Mouse (Mus musculus): ENCODE results near the gene Olfr898. TPM values are rescaled to one million over a fixed set of nuclear protein-coding genes. Genes with fewer than 3 reads are reported as not detected.

Gene Olfr898
- polyA plus RNA-seq (2012; rRNA removed) (not detected in 2 replicates), polyA plus RNA-seq (2014; fragmentation: Nextera tagmentation; extraction: Ambion mirVana) (not detected in 2 replicates)

DNA sequence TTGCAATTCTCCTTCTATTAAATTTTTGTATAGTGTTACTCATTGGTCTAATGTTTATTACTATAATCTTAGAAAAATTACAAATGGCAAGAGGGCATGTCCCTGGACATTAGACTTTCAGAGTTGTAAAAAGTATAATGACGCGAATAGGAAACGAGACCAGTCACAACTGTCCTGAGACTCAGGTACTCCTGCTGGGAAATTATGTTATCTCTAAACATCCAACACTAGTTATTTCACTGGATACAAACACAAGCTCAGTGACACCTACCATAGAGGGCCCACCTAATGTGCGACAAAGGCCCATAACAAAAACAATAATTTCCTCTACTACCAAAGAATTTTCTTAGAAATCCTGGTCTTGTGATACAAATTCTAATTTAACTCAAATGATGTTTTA, at the start of gene Olfr898:
Gene Olfr898 (plus strand): TSS at position 301 of the 400 bp plus-strand sequence.
- no peaks in the 10 kb centered on the region for H3K4me1 ChIP-seq (ENCODE audit: control insufficient read depth, insufficient read depth, low read length)
- DNase-seq (ENCODE audit: low spot score) (no peak), ATAC-seq (ENCODE audit: low FRiP score, low read depth) (no peak)
- H3K9me3 ChIP-seq (ENCODE audit: control insufficient read depth, low read length), result no peaks in the 10 kb centered on the region
- H3K9ac ChIP-seq (ENCODE audit: low read depth, low read length, severe bottlenecking), result no peak within 1 kb of the TSS
- TF ChIP-seq POLR2A (IDR thresholded peaks at IDR 0.05; ENCODE audit: borderline replicate concordance, extremely low read depth, insufficient read depth, insufficient read length), result no peak
- no peak within 1 kb of the TSS for H3K4me3 ChIP-seq (replicated peaks; ENCODE audit: low read length)
- WGBS, result 90% methylated on average over 4 of the region's 4 CpGs
- H3K36me3 ChIP-seq (ENCODE audit: control insufficient read depth, insufficient read depth, low read length), result no peaks in the 10 kb centered on the region
- no peak within 1 kb of the TSS for H3K27ac ChIP-seq (replicated peaks; ENCODE audit: low read depth, low read length)
- no peaks in the 10 kb centered on the region for H3K27me3 ChIP-seq (ENCODE audit: control insufficient read depth, insufficient read depth, low read length)
- no peak within 1 kb of the TSS for H3K4me2 ChIP-seq (replicated peaks; ENCODE audit: low read depth, low read length, severe bottlenecking)

DNA sequence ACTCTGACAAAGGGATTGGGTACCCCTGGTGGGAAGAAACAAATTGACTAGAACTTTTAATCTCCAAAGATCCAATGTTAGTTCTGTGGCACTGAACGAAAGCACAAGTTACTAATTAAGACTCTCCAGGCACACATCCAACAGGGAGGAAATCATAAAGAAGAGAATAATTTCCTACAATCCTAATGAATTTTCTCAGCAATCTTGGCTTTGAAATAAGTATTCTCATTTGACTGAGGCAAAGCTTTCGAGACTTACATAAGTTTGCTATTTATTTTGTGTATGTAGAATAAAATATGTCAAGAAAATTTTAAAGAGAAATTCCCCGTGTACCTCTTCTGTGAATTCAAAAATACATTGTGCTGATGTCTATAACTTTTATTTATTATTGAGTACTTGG, 19.5 kb upstream of the Olfr898 start, which contains the start of gene Olfr25:
Gene Olfr25 (plus strand): TSS at position 301 of the 400 bp plus-strand sequence.
- no peak for ATAC-seq (ENCODE audit: low FRiP score, low read depth)

DNA sequence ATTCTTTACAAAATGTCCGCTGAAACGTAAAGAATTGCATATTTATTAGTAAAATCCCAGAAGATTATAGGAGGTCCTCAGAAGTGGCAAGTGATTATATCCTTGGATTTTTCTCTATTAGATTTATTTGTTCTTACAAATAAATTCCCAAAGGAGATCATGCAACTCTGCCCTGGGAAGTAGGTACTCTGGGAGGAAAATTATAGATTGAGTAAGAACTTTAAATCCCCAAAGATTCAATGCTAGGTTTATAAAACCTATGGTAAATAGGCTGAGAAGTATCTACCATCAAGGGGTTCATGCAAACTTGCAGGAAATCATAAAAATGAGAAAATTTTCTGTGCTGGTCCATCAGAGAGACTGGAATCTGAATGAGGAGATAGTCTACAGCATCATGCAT, 18.4 kb downstream of the Olfr898 start, which contains the start of gene Olfr250:
Gene Olfr250 (plus strand): TSS at position 301 of the 400 bp plus-strand sequence.
- Histone ChIP-seq H3K4me3 (replicated peaks; ENCODE audit: low read length) (no peak within 1 kb of the TSS), H3K36me3 (ENCODE audit: control insufficient read depth, insufficient read depth, low read length) (no peaks in the 10 kb centered on the region), H3K4me2 (replicated peaks; ENCODE audit: low read depth, low read length, severe bottlenecking) (no peak within 1 kb of the TSS), H3K4me1 (ENCODE audit: control insufficient read depth, insufficient read depth, low read length) (no peaks in the 10 kb centered on the region), H3K9ac (ENCODE audit: low read depth, low read length, severe bottlenecking) (no peak within 1 kb of the TSS), H3K27ac (replicated peaks; ENCODE audit: low read depth, low read length) (no peak within 1 kb of the TSS), H3K27me3 (ENCODE audit: control insufficient read depth, insufficient read depth, low read length) (no peaks in the 10 kb centered on the region), H3K9me3 (ENCODE audit: control insufficient read depth, low read length) (no peaks in the 10 kb centered on the region)
- DNase-seq (ENCODE audit: low spot score), result no peak
- TF ChIP-seq POLR2A (IDR thresholded peaks at IDR 0.05; ENCODE audit: borderline replicate concordance, extremely low read depth, insufficient read depth, insufficient read length), result no peak
- 89% methylated on average over 2 of the region's 2 CpGs for WGBS
- ATAC-seq (ENCODE audit: low FRiP score, low read depth), result no peak

More for the DNA sequence above, 19.5 kb upstream of the Olfr898 start, which contains the start of gene Olfr25:
- Histone ChIP-seq H3K4me1 (ENCODE audit: control insufficient read depth, insufficient read depth, low read length) (no peaks in the 10 kb centered on the region), H3K9me3 (ENCODE audit: control insufficient read depth, low read length) (no peaks in the 10 kb centered on the region), H3K4me3 (replicated peaks; ENCODE audit: low read length) (no peak within 1 kb of the TSS), H3K9ac (ENCODE audit: low read depth, low read length, severe bottlenecking) (no peak within 1 kb of the TSS), H3K36me3 (ENCODE audit: control insufficient read depth, insufficient read depth, low read length) (no peaks in the 10 kb centered on the region), H3K27me3 (ENCODE audit: control insufficient read depth, insufficient read depth, low read length) (no peaks in the 10 kb centered on the region), H3K27ac (replicated peaks; ENCODE audit: low read depth, low read length) (no peak within 1 kb of the TSS), H3K4me2 (replicated peaks; ENCODE audit: low read depth, low read length, severe bottlenecking) (no peak within 1 kb of the TSS)
- no peak for TF ChIP-seq POLR2A (IDR thresholded peaks at IDR 0.05; ENCODE audit: borderline replicate concordance, extremely low read depth, insufficient read depth, insufficient read length)
- DNase-seq (ENCODE audit: low spot score), result no peak
- WGBS, result 73% methylated on average over 3 of the region's 3 CpGs

DNA sequence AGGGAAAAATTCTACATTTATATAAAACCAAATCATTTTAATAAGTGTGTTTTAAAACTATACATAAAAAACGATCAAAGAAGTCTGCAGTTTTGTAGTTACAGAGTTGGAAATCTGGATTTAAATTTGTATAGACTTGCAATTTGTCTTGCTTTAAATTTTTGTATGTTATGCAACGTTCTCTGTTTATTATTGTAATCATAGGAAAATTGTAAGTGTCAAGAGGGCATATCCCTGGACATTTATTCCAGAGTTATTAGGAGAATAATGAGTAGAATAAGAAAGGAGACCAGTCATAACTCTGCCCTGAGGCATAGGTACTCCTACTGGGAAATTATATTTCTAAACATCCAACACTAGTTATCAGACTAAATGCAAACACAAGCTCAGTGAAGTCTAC, 28.6 kb downstream of the Olfr898 start, which contains the start of gene Olfr251:
Gene Olfr251 (plus strand): TSS at position 301 of the 400 bp plus-strand sequence.
- DNase-seq (ENCODE audit: low spot score) (no peak), ATAC-seq (ENCODE audit: low FRiP score, low read depth) (no peak)
- 64% methylated on average over 2 of the region's 2 CpGs for WGBS
- Histone ChIP-seq H3K4me1 (ENCODE audit: control insufficient read depth, insufficient read depth, low read length) (no peaks in the 10 kb centered on the region), H3K9ac (ENCODE audit: low read depth, low read length, severe bottlenecking) (no peak within 1 kb of the TSS), H3K4me2 (replicated peaks; ENCODE audit: low read depth, low read length, severe bottlenecking) (no peak within 1 kb of the TSS), H3K9me3 (ENCODE audit: control insufficient read depth, low read length) (no peaks in the 10 kb centered on the region), H3K4me3 (replicated peaks; ENCODE audit: low read length) (no peak within 1 kb of the TSS), H3K27ac (replicated peaks; ENCODE audit: low read depth, low read length) (no peak within 1 kb of the TSS), H3K36me3 (ENCODE audit: control insufficient read depth, insufficient read depth, low read length) (no peaks in the 10 kb centered on the region), H3K27me3 (ENCODE audit: control insufficient read depth, insufficient read depth, low read length) (no peaks in the 10 kb centered on the region)
- TF ChIP-seq POLR2A (IDR thresholded peaks at IDR 0.05; ENCODE audit: borderline replicate concordance, extremely low read depth, insufficient read depth, insufficient read length), result no peak

DNA sequence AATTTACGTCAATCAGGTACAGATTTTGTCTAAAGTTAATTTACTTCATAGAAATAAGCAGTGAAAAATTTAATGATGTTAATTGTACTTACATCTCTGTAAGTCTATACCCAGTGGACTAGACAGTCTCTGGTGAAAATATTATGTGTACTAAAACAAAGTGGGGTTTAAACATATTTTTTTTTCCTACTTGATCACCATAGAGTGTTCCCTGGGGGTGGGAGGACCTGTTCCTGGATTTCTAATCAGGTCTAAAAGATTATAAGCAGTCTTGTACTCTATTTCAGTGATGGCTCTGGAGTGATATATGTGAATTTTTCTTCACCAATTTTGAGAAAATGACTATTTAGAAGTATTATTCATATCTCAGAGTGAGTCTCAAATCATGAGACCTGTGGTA, 53.2 kb downstream of the Olfr898 start, which contains the start of gene Olfr147:
Gene Olfr147 (plus strand): TSS at position 301 of the 400 bp plus-strand sequence.
- ATAC-seq (ENCODE audit: low FRiP score, low read depth) (no peak), DNase-seq (ENCODE audit: low spot score) (no peak)
- WGBS, result 71% methylated on average over 1 of the region's 1 CpGs
- H3K4me1 ChIP-seq (ENCODE audit: control insufficient read depth, insufficient read depth, low read length), result no peaks in the 10 kb centered on the region
- H3K27ac ChIP-seq (replicated peaks; ENCODE audit: low read depth, low read length), result no peak within 1 kb of the TSS
- no peaks in the 10 kb centered on the region for H3K27me3 ChIP-seq (ENCODE audit: control insufficient read depth, insufficient read depth, low read length)
- TF ChIP-seq POLR2A (IDR thresholded peaks at IDR 0.05; ENCODE audit: borderline replicate concordance, extremely low read depth, insufficient read depth, insufficient read length), result no peak
- H3K4me3 ChIP-seq (replicated peaks; ENCODE audit: low read length), result no peak within 1 kb of the TSS
- H3K4me2 ChIP-seq (replicated peaks; ENCODE audit: low read depth, low read length, severe bottlenecking), result no peak within 1 kb of the TSS
- H3K9ac ChIP-seq (ENCODE audit: low read depth, low read length, severe bottlenecking), result no peak within 1 kb of the TSS
- no peaks in the 10 kb centered on the region for H3K36me3 ChIP-seq (ENCODE audit: control insufficient read depth, insufficient read depth, low read length)
- H3K9me3 ChIP-seq (ENCODE audit: control insufficient read depth, low read length), result no peaks in the 10 kb centered on the region

Other genes starting within 250 kb of the Olfr898 start
- not detected in 2 replicates for gene Olfr888, start 240.3 kb upstream of the Olfr898 start, polyA plus RNA-seq (2012; rRNA removed)
- not detected in 2 replicates for gene Olfr888, start 240.3 kb upstream of the Olfr898 start, polyA plus RNA-seq (2014; fragmentation: Nextera tagmentation; extraction: Ambion mirVana)
- not detected in 2 replicates for gene Olfr889, start 233.2 kb upstream of the Olfr898 start, polyA plus RNA-seq (2012; rRNA removed)
- gene Olfr889, start 233.2 kb upstream of the Olfr898 start, polyA plus RNA-seq (2014; fragmentation: Nextera tagmentation; extraction: Ambion mirVana), result 0.04 and 0.06 TPM in 2 replicates
- not detected in 2 replicates for gene Olfr890, start 205.9 kb upstream of the Olfr898 start, polyA plus RNA-seq (2012; rRNA removed)
- gene Olfr890, start 205.9 kb upstream of the Olfr898 start, polyA plus RNA-seq (2014; fragmentation: Nextera tagmentation; extraction: Ambion mirVana), result not detected in 2 replicates
- not detected in 2 replicates for gene Olfr891, start 167.6 kb upstream of the Olfr898 start, polyA plus RNA-seq (2012; rRNA removed)
- gene Olfr891, start 167.6 kb upstream of the Olfr898 start, polyA plus RNA-seq (2014; fragmentation: Nextera tagmentation; extraction: Ambion mirVana), result not detected in 2 replicates
- 0.19 and 0.27 TPM in 2 replicates for gene Olfr893, start 140.0 kb upstream of the Olfr898 start, polyA plus RNA-seq (2012; rRNA removed)
- gene Olfr893, start 140.0 kb upstream of the Olfr898 start, polyA plus RNA-seq (2014; fragmentation: Nextera tagmentation; extraction: Ambion mirVana), result 0.25 TPM in 1 of 2 replicates, not detected in the other
- 0.01 TPM in 1 of 2 replicates, not detected in the other for gene Olfr894, start 130.4 kb upstream of the Olfr898 start, polyA plus RNA-seq (2012; rRNA removed)
- not detected in 2 replicates for gene Olfr894, start 130.4 kb upstream of the Olfr898 start, polyA plus RNA-seq (2014; fragmentation: Nextera tagmentation; extraction: Ambion mirVana)
- gene Olfr143, start 95.6 kb upstream of the Olfr898 start, polyA plus RNA-seq (2012; rRNA removed), result 0.03 and 0.04 TPM in 2 replicates
- not detected in 2 replicates for gene Olfr143, start 95.6 kb upstream of the Olfr898 start, polyA plus RNA-seq (2014; fragmentation: Nextera tagmentation; extraction: Ambion mirVana)
- gene Olfr895, start 80.6 kb upstream of the Olfr898 start, polyA plus RNA-seq (2012; rRNA removed), result 0.09 TPM in 1 of 2 replicates, not detected in the other
- gene Olfr895, start 80.6 kb upstream of the Olfr898 start, polyA plus RNA-seq (2014; fragmentation: Nextera tagmentation; extraction: Ambion mirVana), result not detected in 2 replicates
- not detected in 2 replicates for gene Olfr896-ps1, start 57.3 kb upstream of the Olfr898 start, polyA plus RNA-seq (2012; rRNA removed)
- gene Olfr896-ps1, start 57.3 kb upstream of the Olfr898 start, polyA plus RNA-seq (2014; fragmentation: Nextera tagmentation; extraction: Ambion mirVana), result not detected in 2 replicates
- gene Olfr25, start 19.4 kb upstream of the Olfr898 start, polyA plus RNA-seq (2012; rRNA removed), result not detected in 2 replicates
- not detected in 2 replicates for gene Olfr25, start 19.4 kb upstream of the Olfr898 start, polyA plus RNA-seq (2014; fragmentation: Nextera tagmentation; extraction: Ambion mirVana)
- gene Olfr250, start 18.5 kb downstream of the Olfr898 start, polyA plus RNA-seq (2012; rRNA removed), result not detected in 2 replicates
- not detected in 2 replicates for gene Olfr250, start 18.5 kb downstream of the Olfr898 start, polyA plus RNA-seq (2014; fragmentation: Nextera tagmentation; extraction: Ambion mirVana)
- gene Olfr251, start 28.7 kb downstream of the Olfr898 start, polyA plus RNA-seq (2012; rRNA removed), result not detected in 2 replicates
- gene Olfr251, start 28.7 kb downstream of the Olfr898 start, polyA plus RNA-seq (2014; fragmentation: Nextera tagmentation; extraction: Ambion mirVana), result not detected in 2 replicates
- not detected in 2 replicates for gene Olfr147, start 53.3 kb downstream of the Olfr898 start, polyA plus RNA-seq (2012; rRNA removed)
- not detected in 2 replicates for gene Olfr147, start 53.3 kb downstream of the Olfr898 start, polyA plus RNA-seq (2014; fragmentation: Nextera tagmentation; extraction: Ambion mirVana)
- gene Olfr901, start 81.0 kb downstream of the Olfr898 start, polyA plus RNA-seq (2012; rRNA removed), result not detected in 2 replicates
- not detected in 2 replicates for gene Olfr901, start 81.0 kb downstream of the Olfr898 start, polyA plus RNA-seq (2014; fragmentation: Nextera tagmentation; extraction: Ambion mirVana)
- gene Olfr902, start 99.2 kb downstream of the Olfr898 start, polyA plus RNA-seq (2012; rRNA removed), result not detected in 2 replicates
- not detected in 2 replicates for gene Olfr902, start 99.2 kb downstream of the Olfr898 start, polyA plus RNA-seq (2014; fragmentation: Nextera tagmentation; extraction: Ambion mirVana)
- gene Olfr904, start 114.7 kb downstream of the Olfr898 start, polyA plus RNA-seq (2012; rRNA removed), result not detected in 2 replicates
- gene Olfr904, start 114.7 kb downstream of the Olfr898 start, polyA plus RNA-seq (2014; fragmentation: Nextera tagmentation; extraction: Ambion mirVana), result not detected in 2 replicates
- gene Olfr905, start 122.7 kb downstream of the Olfr898 start, polyA plus RNA-seq (2012; rRNA removed), result not detected in 2 replicates
- not detected in 2 replicates for gene Olfr905, start 122.7 kb downstream of the Olfr898 start, polyA plus RNA-seq (2014; fragmentation: Nextera tagmentation; extraction: Ambion mirVana)
- gene Olfr906, start 138.7 kb downstream of the Olfr898 start, polyA plus RNA-seq (2012; rRNA removed), result not detected in 2 replicates
- not detected in 2 replicates for gene Olfr906, start 138.7 kb downstream of the Olfr898 start, polyA plus RNA-seq (2014; fragmentation: Nextera tagmentation; extraction: Ambion mirVana)
- not detected in 2 replicates for gene Olfr907, start 147.4 kb downstream of the Olfr898 start, polyA plus RNA-seq (2012; rRNA removed)
- not detected in 2 replicates for gene Olfr907, start 147.4 kb downstream of the Olfr898 start, polyA plus RNA-seq (2014; fragmentation: Nextera tagmentation; extraction: Ambion mirVana)
- gene Olfr911-ps1, start 173.2 kb downstream of the Olfr898 start, polyA plus RNA-seq (2012; rRNA removed), result not detected in 2 replicates
- gene Olfr911-ps1, start 173.2 kb downstream of the Olfr898 start, polyA plus RNA-seq (2014; fragmentation: Nextera tagmentation; extraction: Ambion mirVana), result not detected in 2 replicates
- gene Olfr910, start 189.4 kb downstream of the Olfr898 start, polyA plus RNA-seq (2012; rRNA removed), result not detected in 2 replicates
- not detected in 2 replicates for gene Olfr910, start 189.4 kb downstream of the Olfr898 start, polyA plus RNA-seq (2014; fragmentation: Nextera tagmentation; extraction: Ambion mirVana)
- gene Olfr912, start 231.8 kb downstream of the Olfr898 start, polyA plus RNA-seq (2012; rRNA removed), result not detected in 2 replicates
- not detected in 2 replicates for gene Olfr912, start 231.8 kb downstream of the Olfr898 start, polyA plus RNA-seq (2014; fragmentation: Nextera tagmentation; extraction: Ambion mirVana)
- gene Olfr913, start 244.3 kb downstream of the Olfr898 start, polyA plus RNA-seq (2012; rRNA removed), result not detected in 2 replicates
- not detected in 2 replicates for gene Olfr913, start 244.3 kb downstream of the Olfr898 start, polyA plus RNA-seq (2014; fragmentation: Nextera tagmentation; extraction: Ambion mirVana)

Data from limb, embryonic 14.5 days (tissue).